Mouse (Mus musculus): ENCODE measurements around the gene Ifna2. TPM values are rescaled to one million over a fixed set of nuclear protein-coding genes. Genes with fewer than 3 reads are reported as not detected.

The Ifna2 gene
- polyA plus RNA-seq (2012; rRNA removed): not detected in 2 replicates

DNA sequence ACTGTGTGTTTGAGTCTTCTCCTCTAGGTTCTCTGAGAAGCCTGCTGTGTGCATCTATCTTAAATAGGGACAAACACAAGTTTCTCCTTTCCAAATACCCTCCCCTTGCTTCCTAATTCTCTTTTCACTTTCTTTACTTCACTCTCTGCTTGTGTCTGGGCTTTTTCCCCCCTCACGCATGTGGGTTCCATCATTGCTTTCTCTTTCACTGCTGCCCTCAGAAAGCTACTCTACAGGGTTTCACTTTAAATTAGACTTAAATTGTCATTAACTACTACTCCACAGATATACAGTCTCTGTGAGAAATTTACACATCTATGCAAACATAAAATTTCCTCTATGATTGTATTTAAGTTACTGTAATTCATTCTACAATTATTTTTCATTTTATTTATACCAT, at the start of gene Ifna2:
Gene Ifna2 (minus strand): TSS at position 101 of the 400 bp plus-strand sequence.
- 68% methylated on average over 1 of the region's 1 CpGs for WGBS

DNA sequence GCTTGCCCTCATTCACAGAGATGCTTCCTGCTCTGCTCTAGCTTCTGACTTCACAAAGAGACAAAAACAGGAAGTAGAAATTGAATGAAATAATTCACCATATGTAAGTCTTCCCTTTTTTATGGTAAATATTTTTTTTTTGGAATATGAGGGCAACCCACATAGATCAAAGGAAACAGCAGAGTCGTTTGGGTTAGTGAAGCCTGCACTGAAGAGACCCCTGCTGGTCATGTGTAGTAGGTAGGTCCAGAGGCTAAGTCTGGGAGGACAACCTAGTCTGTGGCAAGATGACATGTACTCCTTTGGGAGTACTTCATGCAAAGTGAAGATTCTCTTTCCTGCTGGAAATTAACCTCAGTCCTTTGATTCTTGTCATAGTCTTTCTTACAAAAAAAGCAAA, 43.6 kb upstream of the Ifna2 start:
- Histone ChIP-seq H3K27me3 (ENCODE audit: control insufficient read depth, insufficient read depth, low read length) (no peaks in the 10 kb centered on the region), H3K4me3 (ENCODE audit: low read depth, low read length) (no peak overlapping the region), H3K4me1 (ENCODE audit: control insufficient read depth, insufficient read depth, insufficient read length, low read length) (no peaks in the 10 kb centered on the region), H3K36me3 (ENCODE audit: control insufficient read depth, insufficient read depth, low read length) (no peaks in the 10 kb centered on the region), H3K27ac (ENCODE audit: insufficient read depth, low read depth, low read length) (no peak overlapping the region)
- peak; percentile 34; the same call in 1 of the 2 replicates for TF ChIP-seq CTCF (IDR thresholded peaks at IDR 0.05; ENCODE audit: extremely low read depth, insufficient read length, insufficient replicate concordance, low read depth, low read length)
- no peak for TF ChIP-seq POLR2A (IDR thresholded peaks at IDR 0.05; ENCODE audit: low read depth, low read length)
- 0% methylated on average over 1 of the region's 1 CpGs for WGBS

More for the DNA sequence above, at the start of gene Ifna2:
- no peak for TF ChIP-seq CTCF (IDR thresholded peaks at IDR 0.05; ENCODE audit: extremely low read depth, insufficient read length, insufficient replicate concordance, low read depth, low read length)
- Histone ChIP-seq H3K4me1 (ENCODE audit: control insufficient read depth, insufficient read depth, insufficient read length, low read length) (no peaks in the 10 kb centered on the region), H3K4me3 (ENCODE audit: low read depth, low read length) (no peak within 1 kb of the TSS), H3K27me3 (ENCODE audit: control insufficient read depth, insufficient read depth, low read length) (no peaks in the 10 kb centered on the region), H3K27ac (ENCODE audit: insufficient read depth, low read depth, low read length) (no peak within 1 kb of the TSS), H3K36me3 (ENCODE audit: control insufficient read depth, insufficient read depth, low read length) (no peaks in the 10 kb centered on the region)

DNA sequence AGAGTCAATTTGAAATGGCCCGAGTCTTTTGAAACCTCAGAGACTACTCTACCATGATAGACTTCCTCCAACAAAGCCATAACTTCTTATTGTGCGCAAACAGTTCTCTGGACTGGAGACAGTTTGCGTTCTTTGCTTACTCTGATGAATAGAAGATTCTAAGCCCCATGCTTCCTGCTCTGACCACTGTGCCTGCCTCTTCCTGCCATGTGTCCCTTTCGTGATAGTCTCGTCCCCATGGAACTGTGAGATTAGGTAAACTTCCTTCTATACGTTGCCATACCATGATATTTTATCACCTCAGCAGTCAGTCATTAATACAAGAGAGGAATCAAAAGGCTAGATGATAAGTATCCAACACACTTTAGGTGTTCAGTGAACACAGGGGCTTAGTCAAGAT, 43.0 kb upstream of the Ifna2 start:
- TF ChIP-seq CTCF (IDR thresholded peaks at IDR 0.05; ENCODE audit: extremely low read depth, insufficient read length, insufficient replicate concordance, low read depth, low read length) (no peak), POLR2A (IDR thresholded peaks at IDR 0.05; ENCODE audit: low read depth, low read length) (no peak)

GRCm38 (mm10) chr4:88723497-88724090, 39.9 kb upstream of the Ifna2 start:
- WGBS: 21% methylated on average over 8 of the region's 8 CpGs
- Histone ChIP-seq H3K4me3 (ENCODE audit: low read depth, low read length) (no peak overlapping the region), H3K36me3 (ENCODE audit: control insufficient read depth, insufficient read depth, low read length) (peaks cover 5% of the 10 kb centered on the region; the same call in 1 of the 2 replicates), H3K27me3 (ENCODE audit: control insufficient read depth, insufficient read depth, low read length) (no peaks in the 10 kb centered on the region), H3K27ac (ENCODE audit: insufficient read depth, low read depth, low read length) (no peak overlapping the region), H3K4me1 (ENCODE audit: control insufficient read depth, insufficient read depth, insufficient read length, low read length) (peaks cover 7% of the 10 kb centered on the region; the same call in 1 of the 2 replicates)
- no peak for TF ChIP-seq POLR2A (IDR thresholded peaks at IDR 0.05; ENCODE audit: low read depth, low read length)
- no peak for TF ChIP-seq CTCF (IDR thresholded peaks at IDR 0.05; ENCODE audit: extremely low read depth, insufficient read length, insufficient replicate concordance, low read depth, low read length)

More for the DNA sequence above, 43.0 kb upstream of the Ifna2 start:
- no peak overlapping the region for H3K4me3 ChIP-seq (ENCODE audit: low read depth, low read length)
- H3K36me3 ChIP-seq (ENCODE audit: control insufficient read depth, insufficient read depth, low read length): no peaks in the 10 kb centered on the region
- H3K27ac ChIP-seq (ENCODE audit: insufficient read depth, low read depth, low read length): 0 out of 2 replicates have a peak overlapping the region, but pooled peaks have one; percentile 11
- H3K27me3 ChIP-seq (ENCODE audit: control insufficient read depth, insufficient read depth, low read length): no peaks in the 10 kb centered on the region
- WGBS: 72% methylated on average over 6 of the region's 6 CpGs
- no peaks in the 10 kb centered on the region for H3K4me1 ChIP-seq (ENCODE audit: control insufficient read depth, insufficient read depth, insufficient read length, low read length)

- Histone ChIP-seq H3K27me3 (ENCODE audit: control insufficient read depth, insufficient read depth, low read length) (no peaks in the 10 kb centered on the region), H3K27ac (ENCODE audit: insufficient read depth, low read depth, low read length) (peak within 1 kb of the TSS; percentile 94), H3K4me1 (ENCODE audit: control insufficient read depth, insufficient read depth, insufficient read length, low read length) (peaks cover 9% of the 10 kb centered on the region; the same call in 1 of the 2 replicates), H3K36me3 (ENCODE audit: control insufficient read depth, insufficient read depth, low read length) (peaks cover 7% of the 10 kb centered on the region; the same call in 1 of the 2 replicates), H3K4me3 (ENCODE audit: low read depth, low read length) (peak within 1 kb of the TSS; percentile 68)
- WGBS: under 1% methylated on average over 82 of the region's 82 CpGs
- TF ChIP-seq CTCF (IDR thresholded peaks at IDR 0.05; ENCODE audit: extremely low read depth, insufficient read length, insufficient replicate concordance, low read depth, low read length) (no peak), POLR2A (IDR thresholded peaks at IDR 0.05; ENCODE audit: low read depth, low read length) (peak; percentile 86)
Observed at GRCm38 (mm10) chr4:88721791-88722721, 38.3 kb upstream of the Ifna2 start, which contains the start of the genes Gm26566 and Klhl9. TSS of gene Gm26566 (plus strand) at chr4:88721805. TSS of gene Klhl9 (minus strand) at chr4:88722465.

DNA sequence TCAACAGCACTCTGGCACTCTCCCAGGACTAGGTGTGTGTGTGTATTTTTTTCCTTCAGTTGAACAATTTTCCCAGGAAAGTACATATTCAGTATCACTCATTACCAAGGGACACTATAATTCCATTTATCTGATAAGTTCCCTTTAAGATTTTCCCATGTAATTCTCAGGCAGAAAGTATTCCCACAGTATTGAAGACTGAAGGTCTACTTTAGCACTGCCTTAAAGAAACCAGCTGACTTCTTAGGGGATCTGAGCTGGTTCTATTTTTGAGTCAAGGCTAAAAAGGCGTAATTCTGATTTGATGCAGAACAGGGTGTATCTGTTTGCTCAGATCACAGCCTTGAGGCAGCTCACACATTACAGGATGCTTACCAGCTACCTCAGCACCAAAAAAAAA, 35.0 kb upstream of the Ifna2 start:
- Histone ChIP-seq H3K36me3 (ENCODE audit: control insufficient read depth, insufficient read depth, low read length) (peaks cover 16% of the 10 kb centered on the region; the same call in 1 of the 2 replicates), H3K4me3 (ENCODE audit: low read depth, low read length) (no peak overlapping the region), H3K27ac (ENCODE audit: insufficient read depth, low read depth, low read length) (no peak overlapping the region), H3K4me1 (ENCODE audit: control insufficient read depth, insufficient read depth, insufficient read length, low read length) (peaks cover 9% of the 10 kb centered on the region; the same call in 1 of the 2 replicates), H3K27me3 (ENCODE audit: control insufficient read depth, insufficient read depth, low read length) (no peaks in the 10 kb centered on the region)
- WGBS: 4% methylated on average over 1 of the region's 1 CpGs
- TF ChIP-seq POLR2A (IDR thresholded peaks at IDR 0.05; ENCODE audit: low read depth, low read length): no peak
- no peak for TF ChIP-seq CTCF (IDR thresholded peaks at IDR 0.05; ENCODE audit: extremely low read depth, insufficient read length, insufficient replicate concordance, low read depth, low read length)

DNA sequence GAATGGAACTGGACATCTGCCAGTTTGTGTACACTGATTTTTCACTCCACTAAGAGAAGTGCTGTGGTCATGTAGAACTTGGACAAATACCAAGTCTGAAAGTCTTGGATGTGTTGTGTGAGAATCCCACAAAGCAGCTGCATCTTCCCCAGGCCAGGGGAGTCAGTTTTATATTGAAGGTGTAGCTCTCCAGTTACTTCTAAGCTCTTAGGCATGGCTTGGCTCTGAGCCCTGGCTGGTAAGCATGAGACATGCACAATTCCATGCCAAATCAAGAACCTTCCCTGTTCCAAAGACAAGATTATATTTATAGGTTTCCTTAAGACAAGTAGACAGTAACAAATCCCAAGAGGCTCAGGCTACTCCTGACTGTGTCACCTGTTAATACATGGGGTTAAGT, 31.3 kb upstream of the Ifna2 start:
- Histone ChIP-seq H3K4me3 (ENCODE audit: low read depth, low read length) (no peak overlapping the region), H3K36me3 (ENCODE audit: control insufficient read depth, insufficient read depth, low read length) (peaks cover 14% of the 10 kb centered on the region; the same call in 1 of the 2 replicates), H3K27me3 (ENCODE audit: control insufficient read depth, insufficient read depth, low read length) (no peaks in the 10 kb centered on the region), H3K4me1 (ENCODE audit: control insufficient read depth, insufficient read depth, insufficient read length, low read length) (peaks cover 3% of the 10 kb centered on the region; the same call in 1 of the 2 replicates), H3K27ac (ENCODE audit: insufficient read depth, low read depth, low read length) (no peak overlapping the region)
- TF ChIP-seq CTCF (IDR thresholded peaks at IDR 0.05; ENCODE audit: extremely low read depth, insufficient read length, insufficient replicate concordance, low read depth, low read length) (no peak), POLR2A (IDR thresholded peaks at IDR 0.05; ENCODE audit: low read depth, low read length) (no peak)

All from small intestine, adult 2 months (tissue).